Mouse (Mus musculus): Measurements from ENCODE around the gene Lyz1.

DNA sequence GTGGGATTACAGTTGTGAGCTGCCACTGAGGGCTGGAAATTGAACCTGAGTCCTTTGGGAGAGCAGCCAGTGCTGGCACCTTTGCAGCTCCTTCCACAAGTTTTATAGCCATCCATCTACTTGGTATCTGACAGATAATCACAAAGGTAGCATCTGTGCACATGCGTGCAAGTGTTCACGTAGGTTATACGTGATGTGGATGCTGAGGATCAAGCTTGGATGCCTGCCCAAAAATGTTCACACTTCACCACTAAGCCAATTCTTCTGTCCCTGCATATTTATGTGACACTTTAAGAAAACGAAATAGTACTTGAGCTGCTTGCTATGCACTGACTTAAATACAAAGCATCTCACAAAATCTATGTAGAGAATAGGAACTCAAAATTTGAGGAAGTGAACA lies 48.4 kb upstream of the Lyz1 start:
- TF ChIP-seq POLR2A (IDR thresholded peaks at IDR 0.05; ENCODE audit: borderline replicate concordance, low read depth, low read length) (no peak), CTCF (IDR thresholded peaks at IDR 0.05; ENCODE audit: low read depth, low read length) (no peak)

Measured in bone marrow macrophage, adult 2 months (primary cell).